Mouse (Mus musculus) limb, embryonic 11.5 days (tissue): ENCODE measurements around the gene Phpt1. TPM values are rescaled to one million over a fixed set of nuclear protein-coding genes. Genes with fewer than 3 reads are reported as not detected.

Experiments
- ATAC-seq: fragments of 200-750 bp; cut with Nextera tagmentation; 2 replicates; pipeline ENCODE4 v1.8.0; 2017; ENCODE audit warnings: low read depth; ENCODE audit not compliant: insufficient number of reproducible peaks, low FRiP score, low TSS enrichment
- DNase-seq: peaks from one replicate; pipeline ENCODE4 v3.0.0-alpha.2; 2015; ENCODE audit warnings: low spot score
- H3K27ac ChIP-seq: fragments of 300-500 bp; sonication (generic); replicated peaks from 2 replicates; pipeline ENCODE4 v1.5.1; 2014; ENCODE audit warnings: low read depth, mild to moderate bottlenecking, low read length
- H3K27me3 ChIP-seq: fragments of 300-500 bp; sonication (generic); 2 replicates; pipeline ENCODE4 v1.6.1; 2014; ENCODE audit warnings: mild to moderate bottlenecking, low read length, mixed read lengths; ENCODE audit not compliant: control insufficient read depth, insufficient read depth
- H3K36me3 ChIP-seq: fragments of 300-500 bp; sonication (generic); 2 replicates; pipeline ENCODE4 v1.6.1; 2014; ENCODE audit warnings: mild to moderate bottlenecking, low read length, moderate library complexity, mixed read lengths; ENCODE audit not compliant: control insufficient read depth, insufficient read depth
- H3K4me1 ChIP-seq: fragments of 300-500 bp; sonication (generic); 2 replicates; pipeline ENCODE4 v1.6.1; 2014; ENCODE audit warnings: low read length, mixed read lengths; ENCODE audit not compliant: control insufficient read depth, insufficient read depth
- H3K4me2 ChIP-seq: fragments of 300-500 bp; sonication (generic); 2 replicates; pipeline ENCODE4 v1.6.1; 2014; ENCODE audit warnings: low read depth, mild to moderate bottlenecking, moderate library complexity; ENCODE audit not compliant: severe bottlenecking
- H3K4me3 ChIP-seq: fragments of 300-500 bp; sonication (generic); 2 replicates; pipeline ENCODE4 v1.5.1; 2014; ENCODE audit warnings: low read depth, low read length
- H3K9ac ChIP-seq: fragments of 300-500 bp; sonication (generic); 2 replicates; pipeline ENCODE4 v1.6.1; 2014; ENCODE audit warnings: mild to moderate bottlenecking, low read length
- H3K9me3 ChIP-seq: fragments of 300-500 bp; sonication (generic); 2 replicates; pipeline ENCODE4 v1.6.1; 2016; ENCODE audit warnings: low read length; ENCODE audit not compliant: control insufficient read depth
- WGBS: fragments of 180-500 bp; shearing (Covaris S2); extraction: QIAGEN DNeasy Blood & Tissue Kit; methylation state at CpG from one replicate; pipeline ENCODE4 v1.1.7; 2014; 5-methylcytosine and 5-hydroxymethylcytosine counted together
- polyA plus RNA-seq: library from polyadenylated mRNA; unstranded; fragments of >200 nt; fragmentation: Nextera tagmentation; extraction: Ambion mirVana; gene quantifications from 2 replicates; pipeline ENCODE4 v1.2.1, GENCODE M21; 2014

Phpt1 gene
- polyA plus RNA-seq, 1 experiment from 2014 or later: 162 TPM

- Histone ChIP-seq H3K4me1 (peaks cover 4% of the 10 kb centered on the region; the same call in 1 of the 2 replicates), H3K4me2 (no peak overlapping the region), H3K27ac (no peak overlapping the region), H3K36me3 (peaks cover 2% of the 10 kb centered on the region; the same call in 1 of the 2 replicates), H3K4me3 (no peak overlapping the region), H3K9me3 (no peaks in the 10 kb centered on the region), H3K27me3 (no peaks in the 10 kb centered on the region), H3K9ac (no peak overlapping the region)
- DNase-seq (no peak), ATAC-seq (no peak)
- 70% methylated on average over 9 of the region's 9 CpGs for WGBS
These were observed 25.7 kb downstream of the Phpt1 start for GRCm38 (mm10) chr2:25549021-25549991.

- ATAC-seq (peak; percentile 98), DNase-seq (peak; percentile 99)
- peak within 1 kb of the TSS; percentile 70 for H3K4me3 ChIP-seq
- H3K9ac ChIP-seq: peak within 1 kb of the TSS; percentile 83
- H3K4me1 ChIP-seq: peaks cover 4% of the 10 kb centered on the region; the same call in 1 of the 2 replicates
- H3K36me3 ChIP-seq: peaks cover 2% of the 10 kb centered on the region; the same call in 1 of the 2 replicates
- H3K4me2 ChIP-seq: peak within 1 kb of the TSS; percentile 79
- H3K9me3 ChIP-seq: no peaks in the 10 kb centered on the region
- 3% methylated on average over 46 of the region's 48 CpGs for WGBS
- H3K27ac ChIP-seq: peak within 1 kb of the TSS; percentile 71; the same call in 1 of the 2 replicates
- H3K27me3 ChIP-seq: no peaks in the 10 kb centered on the region
These were observed 28.1 kb downstream of the Phpt1 start, which contains the start of gene Traf2 for GRCm38 (mm10) chr2:25546811-25547491. Traf2 (minus strand) TSS chr2:25546940.

GRCm38 (mm10) chr2:25545996-25546810, 28.8 kb downstream of the Phpt1 start:
- H3K27ac ChIP-seq: peak overlapping the region; percentile 71; the same call in 1 of the 2 replicates
- WGBS: 8% methylated on average over 41 of the region's 43 CpGs
- ATAC-seq: peak; percentile 71

GRCm38 (mm10) chr2:25541644-25542367, 33.2 kb downstream of the Phpt1 start:
- 80% methylated on average over 10 of the region's 10 CpGs for WGBS
- Histone ChIP-seq H3K4me2 (no peak overlapping the region), H3K4me3 (no peak overlapping the region), H3K27me3 (no peaks in the 10 kb centered on the region), H3K9ac (no peak overlapping the region), H3K9me3 (no peaks in the 10 kb centered on the region), H3K27ac (no peak overlapping the region), H3K36me3 (peaks cover 3% of the 10 kb centered on the region), H3K4me1 (peaks cover 6% of the 10 kb centered on the region; the same call in 1 of the 2 replicates)
- ATAC-seq (no peak), DNase-seq (no peak)

More at GRCm38 (mm10) chr2:25545996-25546810, 28.8 kb downstream of the Phpt1 start:
- no peak for DNase-seq
- Histone ChIP-seq H3K4me2 (peak overlapping the region; percentile 79), H3K9me3 (no peaks in the 10 kb centered on the region), H3K9ac (peak overlapping the region; percentile 83), H3K27me3 (no peaks in the 10 kb centered on the region), H3K4me3 (peak overlapping the region; percentile 70), H3K4me1 (peaks cover 6% of the 10 kb centered on the region; the same call in 1 of the 2 replicates), H3K36me3 (peaks cover 2% of the 10 kb centered on the region; the same call in 1 of the 2 replicates)

- no peak overlapping the region for H3K27ac ChIP-seq
- no peaks in the 10 kb centered on the region for H3K9me3 ChIP-seq
- peaks cover 8% of the 10 kb centered on the region for H3K36me3 ChIP-seq
- 0 out of 2 replicates have a peak, but pooled peaks cover 2% of the 10 kb centered on the region for H3K4me1 ChIP-seq
- ATAC-seq (no peak), DNase-seq (no peak)
- H3K27me3 ChIP-seq: no peaks in the 10 kb centered on the region
- H3K9ac ChIP-seq: no peak overlapping the region
- 92% methylated on average over 4 of the region's 4 CpGs for WGBS
- no peak overlapping the region for H3K4me2 ChIP-seq
- no peak overlapping the region for H3K4me3 ChIP-seq
These were observed 34.5 kb downstream of the Phpt1 start for GRCm38 (mm10) chr2:25540541-25540948.

- Histone ChIP-seq H3K4me2 (no peak overlapping the region), H3K9me3 (no peaks in the 10 kb centered on the region), H3K4me3 (no peak overlapping the region), H3K27ac (no peak overlapping the region), H3K9ac (no peak overlapping the region), H3K36me3 (peaks cover 11% of the 10 kb centered on the region), H3K4me1 (0 out of 2 replicates have a peak, but pooled peaks cover under 1% of the 10 kb centered on the region), H3K27me3 (no peaks in the 10 kb centered on the region)
- DNase-seq (no peak), ATAC-seq (no peak)
- WGBS: 93% methylated on average over 8 of the region's 8 CpGs
These were observed 38.5 kb downstream of the Phpt1 start for GRCm38 (mm10) chr2:25536531-25536930.

- Histone ChIP-seq H3K27ac (no peak overlapping the region), H3K4me2 (no peak overlapping the region), H3K9ac (no peak overlapping the region), H3K36me3 (peaks cover 16% of the 10 kb centered on the region), H3K4me1 (no peaks in the 10 kb centered on the region), H3K4me3 (no peak overlapping the region), H3K9me3 (no peaks in the 10 kb centered on the region), H3K27me3 (no peaks in the 10 kb centered on the region)
- DNase-seq (no peak), ATAC-seq (no peak)
- 89% methylated on average over 2 of the region's 2 CpGs for WGBS
These were observed 40.2 kb downstream of the Phpt1 start for GRCm38 (mm10) chr2:25534866-25535182.
